Mouse (Mus musculus) heart, adult 18-20 months (tissue): ENCODE data around the gene Phf8. TPM values are rescaled to one million over a fixed set of nuclear protein-coding genes. Genes with fewer than 3 reads are reported as not detected.
"Not testable (repeated sequence)": the region's sequence is repeated elsewhere in the genome, so short reads cannot be mapped to it uniquely, and the experiment has no call there.

Experiments used
- DNase-seq, 2 experiments: peaks; one replicate each; pipeline ENCODE4 v3.0.0; 2021 to 2022; ENCODE audit warnings: mixed read lengths in 1 of 2
- long read RNA-seq, 2 experiments: library from polyadenylated mRNA; stranded (forward); transcript quantifications; one replicate each; pipeline ENCODE4 v2.0.0; 2021
- total RNA-seq, 2 experiments: library from RNA; stranded (reverse); gene quantifications; 2 replicates each; pipeline ENCODE4 v1.2.3; 2021

The Phf8 gene
- total RNA-seq = 10 to 100 TPM; 12.2 to 17.8 TPM
- long read RNA-seq, experiment 1, partial matches to known transcripts = 0 of 4 reads
- long read RNA-seq, experiment 1, other reads (novel, unspliced or antisense) = 4 of 4 reads
- long read RNA-seq, experiment 2, partial matches to known transcripts = 0 of 2 reads
- long read RNA-seq, experiment 2, other reads (novel, unspliced or antisense) = 2 of 2 reads

DNA sequence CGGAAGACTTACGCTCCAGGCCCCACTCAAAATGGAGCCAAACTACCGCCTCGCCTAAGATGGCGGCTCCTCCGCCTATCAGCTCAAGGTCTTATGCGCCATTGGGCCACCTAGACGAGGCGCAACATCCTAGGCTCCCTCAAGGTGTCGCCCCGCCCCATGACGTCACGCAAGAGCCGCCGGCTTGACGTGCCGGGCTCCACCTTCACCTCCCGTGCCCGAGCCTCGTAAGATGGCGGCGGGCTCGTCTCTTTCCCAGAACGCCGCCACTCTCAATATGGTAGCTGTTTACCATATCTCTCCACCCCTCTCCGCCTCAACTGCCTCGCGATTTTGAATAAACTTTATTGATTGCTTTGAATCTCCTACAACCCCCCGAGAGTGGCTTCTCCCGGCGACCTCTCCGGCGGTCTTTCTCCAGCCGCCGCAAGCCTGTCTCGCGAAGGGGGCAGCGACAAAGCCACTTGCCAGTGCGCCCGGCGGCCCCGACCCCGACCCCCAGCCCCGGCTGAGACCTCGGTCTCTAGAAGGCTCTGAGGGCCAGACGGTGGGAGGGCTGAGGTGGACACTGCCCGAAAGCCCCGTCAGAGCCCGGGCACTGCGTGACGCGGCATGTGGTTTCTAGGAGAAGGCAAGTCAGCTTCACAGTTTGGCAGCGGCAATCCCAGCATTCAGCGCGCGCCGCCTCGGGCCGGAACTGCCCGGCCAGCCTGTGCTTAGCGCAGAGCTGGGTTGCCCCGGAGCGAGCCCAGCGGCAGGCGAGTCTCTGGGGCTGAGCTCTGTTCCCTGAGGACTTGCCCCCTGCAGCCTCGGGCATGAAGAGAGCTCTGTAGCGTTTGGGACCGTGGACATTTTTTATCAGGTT lies at the start of gene Phf8:
Phf8 (plus strand) TSS at position 215 of the 865 bp plus-strand sequence.
- peak; percentile 93 to 97 for DNase-seq

DNA sequence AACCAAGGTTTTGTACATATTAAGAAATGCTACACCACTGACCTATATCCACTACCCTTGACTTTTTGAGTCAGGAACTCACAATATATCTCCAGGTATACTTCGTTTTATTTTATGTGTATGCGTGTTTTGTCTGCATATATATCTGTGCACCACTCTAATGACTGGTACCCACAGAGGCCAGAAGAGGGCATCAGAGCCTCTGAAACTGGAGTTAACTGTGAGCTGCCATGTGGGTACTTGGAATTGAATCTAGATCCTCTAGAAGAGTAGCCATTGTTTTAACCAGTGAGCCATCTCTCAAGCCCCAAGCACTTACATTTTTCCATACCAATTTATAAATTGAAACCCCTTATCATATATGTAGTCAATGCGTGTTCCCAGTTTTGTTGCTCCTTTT lies 32.3 kb upstream of the Phf8 start:
- no peak for DNase-seq

DNA sequence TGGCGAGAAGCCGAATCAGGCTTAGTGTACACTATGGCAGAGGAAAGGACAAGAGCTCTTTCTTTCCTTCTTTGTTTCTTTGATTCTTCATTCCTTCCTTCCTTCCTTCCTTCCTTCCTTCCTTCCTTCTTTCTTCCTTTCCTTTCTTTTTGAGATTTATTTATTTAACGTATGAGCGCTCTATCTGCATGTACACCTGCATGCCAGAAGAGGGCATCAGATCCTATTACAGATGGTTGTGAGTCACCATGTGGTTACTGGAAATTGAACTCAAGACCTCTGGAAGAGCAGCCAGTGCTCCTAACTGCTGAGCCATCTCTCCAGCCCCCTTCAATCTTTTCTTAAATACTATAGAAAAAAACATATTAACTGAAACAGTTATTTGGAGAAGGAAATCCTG lies 27.2 kb upstream of the Phf8 start:
- DNase-seq = not testable (repeated sequence)

DNA sequence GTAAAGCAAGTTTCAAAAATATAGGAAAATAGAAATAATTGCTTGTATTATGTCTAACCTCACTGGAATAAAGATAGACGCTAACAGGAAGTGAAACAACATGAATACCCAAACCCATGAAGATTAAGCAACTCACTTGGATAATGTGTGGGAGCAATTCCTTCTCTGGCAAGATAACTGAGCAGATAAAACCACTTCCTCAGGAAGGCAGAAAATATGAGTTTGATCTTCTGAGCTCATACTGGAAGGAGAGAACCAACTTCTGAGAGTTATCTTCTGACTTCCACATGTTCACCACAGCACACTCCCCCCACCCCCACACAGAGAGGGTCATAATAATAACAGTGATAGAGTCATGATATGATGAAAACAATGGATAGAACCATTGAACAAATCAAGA lies 23.9 kb upstream of the Phf8 start:
- no peak for DNase-seq

DNA sequence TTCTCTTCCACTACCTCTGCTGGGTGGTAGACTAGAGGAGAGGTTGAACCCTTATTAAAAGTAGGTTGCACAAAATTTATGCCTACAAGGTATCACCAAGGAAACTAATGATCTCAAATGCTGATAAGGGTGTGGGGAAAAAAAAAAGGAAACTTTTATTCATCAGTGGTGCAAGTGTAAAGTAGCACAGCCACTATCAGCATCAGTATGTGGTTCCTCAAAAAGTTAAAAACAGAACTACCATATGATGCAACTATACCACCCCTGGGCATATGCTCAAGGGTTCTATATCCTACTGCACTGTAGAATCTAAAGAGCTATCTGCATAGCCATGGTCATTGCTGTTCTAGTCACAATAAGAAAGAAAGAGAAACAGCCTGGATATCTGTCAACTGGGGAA lies 11.9 kb upstream of the Phf8 start:
- DNase-seq = no peak

DNA sequence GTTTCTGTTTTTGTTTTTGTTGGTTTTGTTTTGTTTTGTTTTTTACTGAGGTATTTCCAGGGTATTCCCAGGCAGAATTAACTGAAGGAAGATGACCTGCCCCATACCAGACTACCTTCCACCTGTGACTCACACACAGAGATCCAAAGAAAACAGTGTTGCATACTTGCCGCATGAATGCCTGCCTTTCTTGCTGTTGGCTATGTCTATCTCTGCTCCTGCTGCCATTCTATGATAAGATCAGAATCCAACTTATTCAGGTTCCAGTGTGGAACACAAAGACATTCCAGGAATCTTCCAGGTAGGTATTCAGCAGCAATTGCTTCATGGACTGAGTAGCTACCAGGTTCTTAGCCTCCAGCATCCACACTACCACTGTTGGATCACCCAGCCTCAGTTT lies 10.6 kb upstream of the Phf8 start:
- DNase-seq = no peak

DNA sequence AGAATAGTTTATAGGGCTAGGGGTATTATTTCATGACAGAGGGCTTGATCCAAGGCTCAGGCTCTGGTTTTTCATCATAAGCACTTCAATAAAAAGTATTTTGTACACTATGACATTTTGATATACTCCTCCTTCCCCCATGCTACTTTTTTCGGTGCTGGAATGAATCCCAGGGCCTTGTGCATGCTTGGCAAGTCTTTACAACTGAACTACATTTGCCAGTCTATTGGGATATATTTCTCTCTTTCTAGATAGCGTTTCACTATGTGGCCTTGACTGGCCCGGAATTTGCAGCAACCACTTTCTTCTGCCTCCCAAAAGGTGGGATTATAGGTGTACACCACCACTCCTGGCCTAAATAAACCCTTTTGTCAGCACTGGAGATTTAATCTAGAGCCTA lies 7.4 kb upstream of the Phf8 start:
- DNase-seq = peak; percentile 2 to 6

DNA sequence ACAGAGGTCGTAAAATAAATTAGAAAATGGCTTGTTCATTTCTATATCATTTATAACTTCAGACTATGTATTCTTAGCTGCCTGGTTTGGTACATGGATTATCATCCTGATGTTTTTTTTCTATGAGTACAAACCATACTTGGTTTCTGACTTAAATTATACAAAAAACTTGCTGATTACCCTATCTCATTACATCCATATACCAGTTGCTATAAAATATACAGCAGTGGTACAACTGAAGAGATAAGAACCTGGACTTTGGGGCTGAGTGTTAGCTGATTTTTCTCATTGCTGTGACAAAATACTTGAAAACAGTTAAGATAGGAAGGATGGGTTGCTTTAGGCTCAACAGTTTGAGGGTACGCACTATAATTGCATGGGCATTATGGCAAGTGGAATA lies 6.8 kb upstream of the Phf8 start:
- DNase-seq = no peak

DNA sequence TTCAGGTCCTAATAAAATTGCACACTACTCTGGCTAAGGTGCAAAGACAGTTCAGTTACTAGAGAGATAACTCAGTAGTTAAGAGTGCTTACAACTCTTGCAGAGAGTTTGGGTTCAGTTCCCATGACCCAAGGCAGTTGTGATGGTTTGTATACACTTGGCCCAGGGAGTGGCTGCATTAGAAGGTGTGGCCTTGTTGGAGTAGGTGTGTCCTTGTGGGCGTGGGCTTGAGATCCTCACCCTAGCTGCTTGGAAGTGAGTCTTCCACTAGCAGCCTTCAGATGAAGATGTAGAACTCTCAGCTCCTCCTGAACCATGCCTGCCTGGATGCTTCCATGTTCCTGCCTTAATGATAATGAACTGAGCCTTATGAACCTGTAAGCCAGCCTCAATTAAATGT lies 2.3 kb upstream of the Phf8 start:
- DNase-seq = no peak

DNA sequence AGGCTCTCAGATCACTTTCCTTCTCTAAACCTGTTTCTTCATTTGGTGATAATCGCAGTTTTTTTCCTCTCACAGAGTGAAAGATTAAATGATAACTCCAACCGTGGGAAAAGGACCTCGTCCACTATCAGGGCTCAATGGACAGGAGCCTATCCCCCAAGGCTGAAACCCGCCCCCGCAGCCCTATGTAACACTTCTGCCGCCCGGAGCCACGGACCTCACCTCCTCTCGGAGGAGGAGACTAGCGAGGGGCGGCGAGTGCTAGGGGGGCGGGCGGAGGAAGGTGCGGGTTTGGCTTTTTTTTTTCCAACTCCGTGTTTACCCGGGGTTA lies 380 bp upstream of the Phf8 start:
- DNase-seq = no peak

DNA sequence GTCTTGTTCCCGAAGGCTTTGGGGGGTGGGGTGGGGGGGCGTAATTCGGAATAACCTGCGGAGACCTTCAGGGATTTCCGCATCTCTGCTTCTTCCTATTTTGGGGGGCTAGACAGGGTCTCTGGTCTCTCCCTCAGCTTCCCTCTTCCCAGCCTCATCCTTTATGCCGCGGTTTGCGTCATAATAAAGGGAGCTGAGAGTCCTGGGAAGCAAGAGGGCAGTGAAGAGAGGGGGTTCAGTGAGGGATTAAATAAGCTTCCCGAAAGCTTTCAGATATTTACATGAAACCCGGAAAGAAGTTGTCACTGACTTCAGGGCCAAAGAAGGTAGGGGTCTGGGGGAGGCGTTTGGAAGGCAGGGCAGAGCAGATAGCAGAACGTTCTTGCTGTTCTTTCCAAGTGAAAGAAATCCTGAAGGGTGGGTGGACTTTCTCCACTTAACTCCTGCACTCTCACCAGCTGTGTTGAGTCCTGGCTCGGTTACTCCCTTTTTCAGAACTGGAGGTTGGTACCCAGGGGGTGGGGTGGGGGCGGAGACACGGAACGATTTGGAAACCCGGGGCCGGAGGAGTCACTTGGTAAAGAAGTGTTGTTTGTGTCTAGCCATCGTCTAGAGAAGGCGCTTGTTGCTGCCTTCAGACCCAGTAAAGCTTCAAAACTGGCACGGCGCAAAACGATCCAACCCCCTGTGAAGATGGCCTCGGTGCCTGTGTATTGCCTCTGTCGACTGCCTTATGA lies 1.5 kb downstream of the Phf8 start:
- peak; percentile 22 to 29 for DNase-seq

DNA sequence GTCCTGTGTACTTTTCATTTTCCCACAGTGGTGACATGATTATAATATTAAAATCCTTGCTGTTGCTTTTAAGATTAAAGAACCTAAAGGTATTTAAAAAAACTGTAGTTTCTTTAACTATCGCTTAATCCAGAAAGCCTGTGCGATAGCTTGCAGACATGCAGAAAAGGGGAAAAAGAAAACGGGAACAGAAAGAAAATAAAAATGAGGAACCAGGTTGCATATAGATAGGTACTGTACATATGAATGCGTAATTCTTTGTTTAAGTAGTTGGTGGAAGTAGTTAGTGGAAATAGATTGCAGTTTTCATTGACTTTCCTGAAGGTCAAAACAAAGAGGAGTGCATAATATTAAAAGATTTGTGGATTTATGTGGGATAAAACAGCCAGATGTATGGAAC lies 32.9 kb downstream of the Phf8 start:
- no peak for DNase-seq

DNA sequence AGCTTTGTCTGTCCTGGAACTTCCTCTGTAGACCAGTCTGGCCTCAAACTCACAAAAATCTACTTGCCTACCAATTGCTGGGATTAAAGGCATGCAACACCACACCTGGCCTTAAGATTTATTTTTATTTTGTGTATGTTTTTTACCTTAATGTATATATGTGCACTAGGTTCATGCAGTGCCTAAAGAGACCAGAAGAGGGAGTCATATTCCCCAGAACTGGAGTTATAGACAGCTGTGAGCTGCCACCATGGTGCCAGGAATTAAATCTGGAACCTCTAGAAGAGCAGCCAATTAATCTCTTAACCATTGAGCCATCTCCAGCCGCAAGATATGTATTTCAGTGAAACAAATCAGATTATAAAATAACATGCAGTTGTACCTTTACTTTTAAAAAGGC lies 54.7 kb downstream of the Phf8 start:
- DNase-seq = no peak

DNA sequence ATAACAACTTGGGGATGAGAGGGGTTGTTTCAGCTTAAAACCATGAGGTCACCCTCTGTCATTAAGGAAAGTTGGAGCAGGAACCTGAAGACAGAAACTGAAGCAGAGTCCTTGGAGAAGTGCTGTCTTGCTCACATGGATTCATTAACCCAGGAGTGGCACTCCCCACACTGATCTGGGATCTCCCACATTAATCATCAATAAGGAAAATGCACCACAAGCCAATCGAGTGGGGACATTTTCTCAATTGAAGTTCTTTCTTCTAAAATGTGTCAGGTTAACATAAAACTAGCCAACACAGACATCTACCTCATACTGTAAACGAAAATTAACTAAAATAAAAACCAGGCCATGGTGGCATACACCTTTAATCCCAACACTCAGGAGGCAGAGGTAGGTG lies 122.9 kb downstream of the Phf8 start:
- no peak for DNase-seq

DNA sequence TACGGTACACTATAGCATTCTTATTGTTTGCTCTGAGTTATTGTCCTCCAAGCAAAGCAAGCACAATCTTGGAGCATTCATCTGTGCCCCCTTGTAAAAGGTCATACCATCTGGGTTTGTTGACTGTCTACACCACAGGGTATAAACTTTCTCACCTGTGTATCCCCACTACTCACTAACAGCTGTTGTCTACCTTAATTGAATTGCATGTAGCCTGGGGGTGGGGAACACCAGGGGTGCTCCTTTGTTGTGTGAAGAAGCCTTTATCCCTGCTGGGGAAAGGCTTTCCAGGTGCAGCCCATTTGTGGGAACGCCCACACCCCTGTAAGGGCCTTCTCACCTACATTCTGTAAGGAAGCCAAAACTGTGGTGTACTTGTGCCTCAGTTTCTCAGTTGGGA lies 133.3 kb downstream of the Phf8 start:
- DNase-seq = no peak

DNA sequence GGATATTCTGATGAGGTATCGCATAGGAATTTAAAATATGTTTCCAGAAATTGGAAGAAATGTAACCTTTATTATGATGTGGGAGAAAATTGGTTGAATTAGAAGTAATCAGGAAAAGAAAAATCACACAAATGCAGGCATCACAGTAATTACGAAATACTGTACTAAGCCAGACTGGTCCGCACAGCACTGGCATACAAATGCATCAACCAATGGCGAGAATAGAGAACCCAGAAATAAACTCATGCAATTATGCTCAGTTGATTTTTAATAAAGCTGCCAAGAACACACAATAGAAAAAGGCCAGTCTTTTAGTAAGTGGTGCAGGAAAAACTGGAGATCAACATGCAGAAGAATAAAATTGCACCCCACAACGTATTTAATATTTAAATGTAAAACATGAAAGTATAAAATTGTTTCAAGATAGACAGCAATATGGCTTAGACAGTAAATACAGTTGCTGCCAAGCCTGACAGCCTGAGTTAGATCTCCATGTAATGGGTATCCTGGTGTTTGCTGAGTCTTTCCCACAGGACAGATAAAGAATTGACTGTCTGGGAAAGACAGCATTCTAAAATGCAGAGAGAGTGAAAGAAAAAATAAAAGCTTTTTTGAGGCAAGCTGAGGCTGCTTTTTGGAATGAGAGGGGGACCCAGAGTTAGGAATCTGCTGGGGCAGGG lies 154.2 kb downstream of the Phf8 start:
- no peak for DNase-seq

Other genes starting within 250 kb of the Phf8 start
- 10 to 100 TPM; 14.5 to 14.9 TPM for gene Fam120c, start 176.5 kb upstream of the Phf8 start, total RNA-seq